In the genomic region with DNA sequence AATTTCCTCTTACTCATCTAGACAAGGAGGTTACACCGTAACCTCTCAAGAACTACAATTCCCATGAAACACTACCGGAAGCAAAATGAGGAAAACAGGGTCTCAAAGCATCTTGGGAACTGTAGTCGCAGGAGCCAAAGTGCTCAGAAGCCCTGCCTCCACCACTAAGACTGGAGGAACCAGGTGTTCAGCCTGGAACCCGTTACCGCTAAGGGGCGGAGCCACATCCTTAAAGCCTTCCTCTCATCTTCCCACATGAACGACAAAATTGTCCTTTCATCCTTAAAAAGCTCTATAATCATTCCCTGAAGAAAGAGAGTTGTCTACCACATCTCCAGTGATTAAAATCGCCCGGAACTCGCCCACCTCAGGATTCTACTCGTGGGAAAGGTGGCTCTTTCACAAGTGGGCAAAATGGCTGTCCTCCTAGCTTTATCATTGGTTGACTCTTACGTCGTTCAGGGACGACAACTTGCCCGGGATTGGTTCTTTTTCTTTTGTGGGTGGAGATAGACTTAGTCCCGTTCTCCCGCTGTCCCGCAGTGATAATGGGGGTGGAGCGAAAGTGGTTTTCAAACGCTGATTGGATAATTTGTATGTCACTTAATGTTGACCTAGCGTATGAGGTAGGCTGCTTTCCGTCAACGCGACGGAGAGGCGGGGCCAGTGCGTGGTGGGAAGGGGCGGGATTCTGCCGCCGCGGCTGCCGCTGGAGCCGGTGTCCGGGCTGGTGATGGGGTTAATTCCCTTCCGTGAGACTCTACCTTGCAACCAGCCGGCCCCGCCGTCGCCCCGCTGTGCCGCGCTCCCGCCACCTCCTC, we compare ENCODE assay signal across 8 mouse cellular contexts. TPM values are rescaled to one million over a fixed set of nuclear protein-coding genes. Genes with fewer than 3 reads are reported as not detected.
A peak's percentile ranks its signal among the peaks of the same experiment; 100 is the strongest.
DNase-seq lines count a peak whose midpoint lies in the region; ATAC-seq and TF ChIP-seq lines count a peak whose summit lies in the region.

Zranb3 (minus strand) TSS at position 407 of the 821 bp plus-strand sequence.
R3hdm1 (plus strand) TSS at position 661 of the 821 bp plus-strand sequence.

- peak in 1 of 2 experiments; percentile 74; a peak in 2 of 4 replicates for TF ChIP-seq POLR2A in MEL (IDR thresholded peaks at IDR 0.05; ENCODE audit: control insufficient read depth in 1 of 2, insufficient read depth in 1 of 2, low read depth in 1 of 2, low read length in 2 of 2, poor library complexity in 1 of 2)
- peak; percentile 70; the same call in 1 of the 2 replicates for TF ChIP-seq POLR2A in cerebellum, adult 2 months (IDR thresholded peaks at IDR 0.05; ENCODE audit: borderline replicate concordance, insufficient read depth, low read length)

- peak; percentile 99 for DNase-seq in MEL (ENCODE audit: low read depth, low spot score)
- DNase-seq in cerebellum, adult 2 months, result peak; percentile 96 to 99
- peak; percentile 99 for DNase-seq in forebrain, postnatal 0 days
- peak; percentile 97 for DNase-seq in heart, postnatal 4 days
- DNase-seq in layer of hippocampus, adult 8-10 months (ENCODE audit: low spot score in 2 of 2), result peak; percentile 98 to 99
- DNase-seq in ovary, adult 18-20 months (ENCODE audit: low spot score), result peak; percentile 97
- peak; percentile 100 for DNase-seq in thymus, postnatal 0 days (ENCODE audit: low spot score)

- H3K79me2 ChIP-seq in MEL (ENCODE audit: control insufficient read depth, insufficient read depth, low read length, poor library complexity), result peaks cover 31% of the 10 kb centered on the region

- H3K36me3 ChIP-seq in MEL (ENCODE audit: control insufficient read depth in 1 of 2, insufficient read depth in 2 of 2, low read length in 2 of 2), result peaks cover 0 to 39% of the 10 kb centered on the region in 2 experiments; a peak in 3 of 4 replicates
- no peaks in the 10 kb centered on the region for H3K36me3 ChIP-seq in forebrain, postnatal 0 days (ENCODE audit: insufficient read depth)
- H3K36me3 ChIP-seq in lung, embryonic 15.5 days, result no peaks in the 10 kb centered on the region

- H3K27me3 ChIP-seq in MEL (ENCODE audit: control insufficient read depth in 1 of 2, insufficient read depth in 2 of 2, low read length in 2 of 2), result no peaks in the 10 kb centered on the region
- no peaks in the 10 kb centered on the region for H3K27me3 ChIP-seq in cerebellum, adult 2 months (ENCODE audit: control insufficient read depth, insufficient read depth, low read length)
- H3K27me3 ChIP-seq in forebrain, postnatal 0 days (ENCODE audit: insufficient read depth, low read length), result no peaks in the 10 kb centered on the region
- H3K27me3 ChIP-seq in lung, embryonic 15.5 days, result no peaks in the 10 kb centered on the region

- ATAC-seq in forebrain, postnatal 0 days, result peak; percentile 95
- ATAC-seq in lung, embryonic 15.5 days (ENCODE audit: borderline replicate concordance, extremely low read depth, low FRiP score, low TSS enrichment), result peak; percentile 95

- peak within 1 kb of the TSS; percentile 88 for H3K9ac ChIP-seq in MEL (ENCODE audit: control insufficient read depth, low read depth, low read length, poor library complexity, severe bottlenecking)
- H3K9ac ChIP-seq in forebrain, postnatal 0 days, result peak within 1 kb of the TSS; percentile 82
- peak within 1 kb of the TSS; percentile 72 for H3K9ac ChIP-seq in lung, embryonic 15.5 days

- TF ChIP-seq CTCF in MEL (IDR thresholded peaks at IDR 0.05 in 2 of 3, conservative IDR thresholded peaks at IDR 0.05 in 1 of 3; ENCODE audit: control insufficient read depth in 1 of 3, insufficient read depth in 1 of 3, low read depth in 2 of 3, low read length in 3 of 3, poor library complexity in 1 of 3, severe bottlenecking in 1 of 3), result no peak
- TF ChIP-seq CTCF in cerebellum, adult 2 months (IDR thresholded peaks at IDR 0.05; ENCODE audit: borderline replicate concordance, insufficient read depth, low read depth, low read length), result no peak
- TF ChIP-seq CTCF in forebrain, postnatal 0 days (IDR thresholded peaks at IDR 0.05; ENCODE audit: low read depth), result no peak

- no peaks in the 10 kb centered on the region for H3K9me3 ChIP-seq in MEL (replicated peaks; ENCODE audit: insufficient read depth, low read length)
- H3K9me3 ChIP-seq in forebrain, postnatal 0 days (ENCODE audit: low read length), result no peaks in the 10 kb centered on the region
- H3K9me3 ChIP-seq in lung, embryonic 15.5 days, result no peaks in the 10 kb centered on the region

- no peak for TF ChIP-seq RAD21 in MEL (IDR thresholded peaks at IDR 0.05; ENCODE audit: low read depth, low read length)

- under 1% methylated on average over 43 of the region's 43 CpGs for WGBS in cerebellum, adult 2 months
- WGBS in forebrain, postnatal 0 days, result under 1% methylated on average over 40 of the region's 43 CpGs
- under 1% methylated on average over 43 of the region's 43 CpGs for WGBS in lung, embryonic 15.5 days

- H3K4me1 ChIP-seq in MEL (ENCODE audit: control insufficient read depth in 1 of 2, insufficient read depth in 2 of 2, low read length in 2 of 2), result peaks cover 14 to 24% of the 10 kb centered on the region in 2 experiments
- no peaks in the 10 kb centered on the region for H3K4me1 ChIP-seq in cerebellum, adult 2 months (ENCODE audit: control insufficient read depth, insufficient read depth, low read length)
- peaks cover 7% of the 10 kb centered on the region for H3K4me1 ChIP-seq in forebrain, postnatal 0 days (ENCODE audit: insufficient read depth)
- H3K4me1 ChIP-seq in lung, embryonic 15.5 days, result peaks cover 7% of the 10 kb centered on the region

- no peak for TF ChIP-seq EP300 in MEL (IDR thresholded peaks at IDR 0.05; ENCODE audit: low read depth in 1 of 2, low read length in 2 of 2)

- H3K4me3 ChIP-seq in MEL (ENCODE audit: control insufficient read depth in 1 of 2, insufficient read depth in 1 of 2, low read depth in 2 of 2, low read length in 2 of 2), result peak within 1 kb of the TSS; percentile 72 to 91
- H3K4me3 ChIP-seq in cerebellum, adult 2 months (replicated peaks; ENCODE audit: insufficient read depth, low read depth, low read length), result peak within 1 kb of the TSS; percentile 80
- H3K4me3 ChIP-seq in forebrain, postnatal 0 days (ENCODE audit: low read depth, low read length), result peak within 1 kb of the TSS; percentile 71
- H3K4me3 ChIP-seq in lung, embryonic 15.5 days, result peak within 1 kb of the TSS; percentile 93

- peak within 1 kb of the TSS; percentile 93 for H3K27ac ChIP-seq in MEL (ENCODE audit: control insufficient read depth, low read depth, low read length)
- H3K27ac ChIP-seq in cerebellum, adult 2 months (ENCODE audit: insufficient read depth, low read length), result peak within 1 kb of the TSS; percentile 52; the same call in 1 of the 2 replicates
- H3K27ac ChIP-seq in forebrain, postnatal 0 days (ENCODE audit: low read depth, low read length), result peak within 1 kb of the TSS; percentile 95
- H3K27ac ChIP-seq in lung, embryonic 15.5 days, result peak within 1 kb of the TSS; percentile 91

- peak within 1 kb of the TSS; percentile 64 for H3K4me2 ChIP-seq in forebrain, postnatal 0 days (ENCODE audit: low read depth)
- peak within 1 kb of the TSS; percentile 73 for H3K4me2 ChIP-seq in lung, embryonic 15.5 days

TF ChIP-seq in MEL, 35 proteins besides CTCF, POLR2A, EP300 and RAD21 (continues in another document):
- TF ChIP-seq GATA1 (IDR thresholded peaks at IDR 0.05; ENCODE audit: low read depth, low read length), result peak; percentile 55
- peak; percentile 80 for TF ChIP-seq MYC (IDR thresholded peaks at IDR 0.05; ENCODE audit: low read depth, low read length)
- peak; percentile 90 for TF ChIP-seq ELF1 (IDR thresholded peaks at IDR 0.05; ENCODE audit: low read depth, low read length)
- TF ChIP-seq HCFC1 (IDR thresholded peaks at IDR 0.05; ENCODE audit: low read depth, low read length), result peak; percentile 100
- TF ChIP-seq MYB (IDR thresholded peaks at IDR 0.05; ENCODE audit: low read depth, low read length), result no peak
- no peak for TF ChIP-seq MAZ (IDR thresholded peaks at IDR 0.05; ENCODE audit: low read depth, low read length)
- no peak for TF ChIP-seq POLR2AphosphoS5 (IDR thresholded peaks at IDR 0.05; ENCODE audit: borderline replicate concordance, low read depth, low read length)
- TF ChIP-seq ZMIZ1 (IDR thresholded peaks at IDR 0.05; ENCODE audit: low read depth, low read length), result no peak; the same call in 1 of the 2 replicates
- no peak; the same call in 1 of the 2 replicates for TF ChIP-seq ZNF384 (IDR thresholded peaks at IDR 0.05; ENCODE audit: low read depth, low read length)
- TF ChIP-seq SIN3A (IDR thresholded peaks at IDR 0.05; ENCODE audit: low read length), result peak; percentile 95
- TF ChIP-seq SMC3 (IDR thresholded peaks at IDR 0.05; ENCODE audit: low read depth, low read length), result no peak
- TF ChIP-seq TBP (IDR thresholded peaks at IDR 0.05; ENCODE audit: low read depth, low read length), result peak; percentile 10
- no peak for TF ChIP-seq ZC3H11A (IDR thresholded peaks at IDR 0.05; ENCODE audit: low read depth, low read length)
- no peak for TF ChIP-seq GABPA (IDR thresholded peaks at IDR 0.05; ENCODE audit: low read depth, low read length)

RNA-seq across cellular contexts. Expression of gene Zranb3, which starts in this region (rescaled TPM):
- 4.1 and 4.8 TPM in 2 replicates for total RNA-seq in MEL (2012; rRNA removed)
- polyA plus RNA-seq in MEL (2012; ENCODE audit: insufficient read depth in 1 of 2, insufficient read length in 2 of 2, low read depth in 1 of 2, low replicate concordance in 2 of 2, missing spikeins in 1 of 2), result 1 to 10 TPM in 1 of 2 experiments, not detected in 1; 3.9 TPM
- 2.5 and 3.2 TPM in 2 replicates for polyA plus RNA-seq in cerebellum, adult 2 months (2012; rRNA removed)
- total RNA-seq in forebrain, postnatal 0 days (2014; rRNA removed), result 4.1 and 4.8 TPM in 2 replicates
- 2.3 and 2.7 TPM in 2 replicates for polyA plus RNA-seq in forebrain, postnatal 0 days (2015; fragmentation: Nextera tagmentation; extraction: Ambion mirVana)
- total RNA-seq in heart, postnatal 4 days (2021), result 10 to 100 TPM in 1 of 2 experiments, 1 to 10 TPM in 1; 8.2 to 10.8 TPM
- 1 to 10 TPM; 6.4 to 8.0 (median 6.8) TPM for total RNA-seq in layer of hippocampus, adult 8-10 months (2022)
- polyA plus RNA-seq in lung, embryonic 15.5 days (2015; fragmentation: Nextera tagmentation; extraction: Ambion mirVana), result 10.0 and 10.1 TPM in 2 replicates
- 4.6 and 4.9 TPM in 2 replicates for polyA plus RNA-seq in thymus, postnatal 0 days (2015; fragmentation: Nextera tagmentation; extraction: Ambion mirVana)

RNA-seq across cellular contexts. Expression of gene R3hdm1, which starts in this region (rescaled TPM):
- total RNA-seq in MEL (2012; rRNA removed), result 17.7 and 22.2 TPM in 2 replicates
- 100 to 1,000 TPM; 106 to 164 TPM for polyA plus RNA-seq in MEL (2012; ENCODE audit: insufficient read depth in 1 of 2, insufficient read length in 2 of 2, low read depth in 1 of 2, low replicate concordance in 2 of 2, missing spikeins in 1 of 2)
- polyA plus RNA-seq in cerebellum, adult 2 months (2012; rRNA removed), result 97.2 and 102 TPM in 2 replicates
- 61.5 and 67.8 TPM in 2 replicates for total RNA-seq in forebrain, postnatal 0 days (2014; rRNA removed)
- polyA plus RNA-seq in forebrain, postnatal 0 days (2015; fragmentation: Nextera tagmentation; extraction: Ambion mirVana), result 69.5 and 86.6 TPM in 2 replicates
- total RNA-seq in heart, postnatal 4 days (2021), result 10 to 100 TPM; 59.7 to 61.8 TPM
- 100 to 1,000 TPM; 185 to 286 (median 235) TPM for total RNA-seq in layer of hippocampus, adult 8-10 months (2022)
- polyA plus RNA-seq in lung, embryonic 15.5 days (2015; fragmentation: Nextera tagmentation; extraction: Ambion mirVana), result 55.6 and 59.7 TPM in 2 replicates
- 67.0 and 79.4 TPM in 2 replicates for polyA plus RNA-seq in thymus, postnatal 0 days (2015; fragmentation: Nextera tagmentation; extraction: Ambion mirVana)

Comparison
In these comparisons a context has a peak if more than half of its experiments do, and no peak if none do; other contexts are left out.
1. Peak in every context shown above with its lines: DNase-seq, ATAC-seq, H3K4me3 ChIP-seq and H3K27ac ChIP-seq.